Mouse (Mus musculus) right cerebral cortex, postnatal 10 days (tissue): ENCODE data around the gene Vsnl1.
A peak's percentile ranks its signal among the peaks of the same experiment; 100 is the strongest.

Experiments
- DNase-seq, 2 experiments: peaks; one replicate each; pipeline ENCODE4 v3.0.0; 2021; ENCODE audit warnings: low spot score in 2 of 2

Gene Vsnl1

GRCm38 (mm10) chr12:11384754-11385153 is 51.7 kb downstream of the Vsnl1 start:
- DNase-seq = no peak

DNA sequence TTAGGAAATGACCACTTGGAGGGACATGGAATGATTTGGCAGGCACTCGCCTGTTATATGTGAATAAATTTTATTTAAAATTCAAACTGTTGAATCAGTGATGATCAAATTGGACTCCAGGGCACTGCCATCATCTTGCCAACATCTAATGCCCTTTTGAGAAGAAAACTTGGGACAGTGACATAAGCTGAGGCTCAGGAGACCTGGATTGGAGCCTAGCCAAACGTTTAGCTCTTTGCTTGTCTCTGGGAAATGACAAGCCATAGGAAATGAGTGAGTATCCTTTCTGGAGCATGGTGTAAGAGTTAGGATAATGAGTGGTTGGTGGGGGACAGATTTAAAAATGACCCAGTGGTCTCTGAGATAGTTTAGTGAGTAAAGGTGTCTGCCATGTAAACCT is 57.0 kb downstream of the Vsnl1 start:
- DNase-seq = no peak

- peak; percentile 55 to 70 for DNase-seq
These were observed 66.4 kb downstream of the Vsnl1 start for GRCm38 (mm10) chr12:11370056-11370455.

- DNase-seq = no peak
These were observed 69.2 kb downstream of the Vsnl1 start for GRCm38 (mm10) chr12:11367099-11367765.

DNA sequence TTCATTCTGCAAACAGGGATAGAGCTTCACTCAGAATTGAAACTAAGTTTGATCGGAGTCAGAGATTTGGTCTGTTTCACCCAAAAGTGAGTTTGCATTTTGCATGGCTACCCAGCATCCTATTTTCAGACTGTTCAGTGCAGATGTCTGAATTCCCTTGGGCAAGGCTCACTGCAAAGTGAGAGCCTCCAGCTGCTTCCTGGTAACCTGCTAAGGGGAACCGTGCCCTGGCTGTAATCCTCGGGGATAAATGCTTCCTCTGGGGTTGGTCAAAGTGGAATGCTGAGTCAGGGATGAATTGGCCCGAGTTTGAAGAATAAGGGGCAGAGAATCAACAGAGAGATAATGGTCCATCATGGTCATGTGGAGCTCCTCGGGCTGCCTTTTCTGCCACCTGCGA is 71.5 kb downstream of the Vsnl1 start:
- no peak for DNase-seq

GRCm38 (mm10) chr12:11362435-11362834 is 74.0 kb downstream of the Vsnl1 start:
- DNase-seq = no peak

DNA sequence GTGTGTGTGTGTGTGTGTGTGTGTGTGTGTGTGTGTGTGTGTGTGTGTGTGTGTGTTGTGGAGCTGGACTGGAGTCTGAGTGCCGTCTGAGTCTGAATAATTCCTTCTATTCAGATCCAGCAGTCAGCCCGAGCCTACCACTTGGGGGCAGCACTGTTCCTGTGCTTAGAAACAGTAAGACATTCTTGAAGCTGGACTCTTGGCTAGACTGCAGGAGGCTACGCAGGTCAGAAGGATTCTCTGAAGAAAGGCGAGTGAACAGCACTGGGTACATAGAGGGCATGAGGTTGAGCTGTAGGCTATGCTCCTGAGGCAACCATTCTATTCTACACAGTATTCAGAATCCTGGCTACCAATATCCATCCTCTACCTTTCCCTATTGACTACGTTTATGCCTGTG is 85.5 kb downstream of the Vsnl1 start:
- DNase-seq = peak; percentile 85 to 88

DNA sequence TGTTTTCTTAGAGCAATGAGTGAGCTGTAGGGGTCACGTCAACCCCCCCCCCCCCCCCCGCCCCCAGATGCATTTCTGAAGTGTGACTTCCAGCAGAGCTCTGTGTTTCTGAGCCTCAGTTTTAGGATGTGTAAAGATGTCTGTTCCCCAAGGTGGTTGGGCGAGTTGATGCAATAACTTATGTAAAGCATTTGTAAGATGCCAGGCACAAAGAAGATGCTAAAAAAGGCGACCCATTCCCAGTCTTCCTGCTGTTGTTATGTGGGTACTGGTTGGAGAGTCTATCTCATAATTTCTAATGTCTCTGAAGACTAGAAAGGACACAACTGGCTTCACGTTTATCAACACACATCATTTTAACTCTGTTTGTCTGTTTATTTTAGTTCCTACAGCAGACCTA is 86.5 kb downstream of the Vsnl1 start:
- DNase-seq = no peak

GRCm38 (mm10) chr12:11348423-11348822 is 88.0 kb downstream of the Vsnl1 start:
- peak; percentile 67 to 72 for DNase-seq

DNA sequence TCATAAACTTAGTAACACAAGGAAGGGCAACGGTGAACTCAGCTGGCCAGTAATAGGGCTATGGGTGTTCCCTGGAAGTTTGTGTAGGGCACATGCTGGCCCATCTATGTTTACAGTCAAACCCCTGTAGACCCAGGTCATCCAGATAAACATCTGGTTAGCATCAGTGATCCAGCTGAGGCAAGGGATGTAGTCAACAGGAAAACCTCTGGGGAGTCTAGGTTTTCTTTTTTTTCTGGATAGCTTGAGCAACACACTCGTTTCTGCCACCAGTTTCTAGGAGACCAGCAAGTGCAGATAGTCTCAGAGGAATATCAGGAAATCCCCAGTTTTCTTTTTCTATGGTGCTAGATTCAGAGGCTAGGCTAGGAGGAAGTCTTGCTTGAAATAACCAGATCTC is 90.5 kb downstream of the Vsnl1 start:
- DNase-seq = no peak

DNA sequence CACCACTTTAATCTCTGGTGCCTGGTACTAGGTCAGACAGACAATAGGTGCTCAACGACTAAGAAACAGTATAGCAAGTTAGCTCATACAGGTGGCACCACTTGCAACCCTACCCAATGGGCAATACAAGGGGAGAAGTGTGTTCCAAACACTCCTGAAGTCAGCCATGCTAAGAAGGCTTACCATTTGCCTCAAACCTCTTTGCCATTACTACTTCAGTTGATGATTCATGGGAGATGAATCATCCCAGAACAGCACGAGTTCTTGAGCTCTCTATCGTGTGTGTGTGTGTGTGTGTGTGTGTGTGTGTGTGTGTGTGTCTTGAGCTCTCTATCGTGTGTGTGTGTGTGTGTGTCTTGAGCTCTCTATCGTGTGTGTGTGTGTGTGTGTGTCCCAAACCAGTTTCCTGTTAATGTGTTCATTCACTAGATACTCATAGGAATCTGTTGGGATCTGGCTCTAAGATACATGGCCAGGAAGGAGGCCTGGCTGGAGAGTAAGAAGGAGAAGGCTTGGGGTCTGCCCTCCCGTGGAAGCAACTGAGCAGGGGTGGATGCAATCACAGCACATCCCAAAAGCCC is 94.3 kb downstream of the Vsnl1 start:
- DNase-seq = no peak

DNA sequence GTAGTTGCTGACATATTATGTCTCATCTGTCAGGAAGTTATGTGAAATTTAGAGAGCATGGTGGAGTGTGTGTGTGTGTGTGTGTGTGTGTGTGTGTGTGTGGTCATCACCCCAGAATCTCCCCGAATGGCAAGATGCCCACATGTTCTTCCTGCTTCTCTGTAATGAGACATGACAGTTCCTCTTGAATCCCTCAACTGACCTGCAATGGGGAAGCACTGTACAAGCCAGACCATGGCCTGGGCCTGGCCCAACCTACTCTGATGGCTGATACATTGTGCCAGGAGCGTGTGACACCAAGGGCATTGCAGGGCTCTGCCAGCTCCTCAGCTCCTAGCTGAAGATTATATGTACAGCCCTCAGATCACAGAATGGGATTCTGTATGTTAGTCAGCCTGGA is 98.2 kb downstream of the Vsnl1 start:
- DNase-seq = no peak

DNA sequence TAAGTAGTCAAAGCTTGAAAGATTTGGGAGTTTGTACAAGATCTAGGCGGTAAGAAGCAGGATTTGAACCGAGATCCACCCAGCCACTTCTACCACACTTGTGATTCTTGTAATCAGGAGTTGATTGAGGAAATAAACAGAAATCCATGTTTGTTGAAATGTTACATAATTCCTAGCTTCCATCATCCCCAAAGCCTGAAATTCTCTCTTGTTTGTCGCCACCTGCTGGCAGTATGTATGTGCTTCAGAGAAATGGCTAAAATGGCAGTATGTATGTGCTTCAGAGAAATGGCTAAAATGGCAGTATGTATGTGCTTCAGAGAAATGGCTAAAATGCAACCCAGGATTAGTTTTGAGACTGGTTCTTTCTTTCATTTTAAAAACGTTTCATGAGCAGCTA is 99.6 kb downstream of the Vsnl1 start:
- peak in 1 of 2 experiments; percentile 49 for DNase-seq

GRCm38 (mm10) chr12:11326483-11326882 is 109.9 kb downstream of the Vsnl1 start:
- DNase-seq = no peak

- no peak for DNase-seq
These were observed 111.9 kb downstream of the Vsnl1 start for GRCm38 (mm10) chr12:11324480-11324879.

DNA sequence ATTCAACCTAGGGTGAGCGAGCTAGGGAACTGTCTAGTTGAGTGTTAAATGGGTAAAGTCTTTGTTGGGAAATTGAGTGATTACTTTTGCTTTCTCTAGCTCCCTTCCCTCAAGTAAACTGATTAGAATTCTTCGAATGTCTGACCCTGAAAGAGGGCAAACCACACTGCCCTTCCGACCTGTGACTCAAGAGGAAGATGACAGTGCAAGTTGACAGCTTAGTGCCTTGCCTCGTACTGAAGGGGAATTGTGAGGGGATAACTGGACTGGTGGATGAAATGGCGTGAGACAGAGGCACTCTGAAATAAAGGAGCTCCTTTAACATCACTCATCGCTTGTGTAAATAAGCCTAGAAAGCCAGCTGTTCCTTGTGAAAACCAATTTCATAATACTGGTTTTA is 118.7 kb downstream of the Vsnl1 start:
- DNase-seq = no peak

DNA sequence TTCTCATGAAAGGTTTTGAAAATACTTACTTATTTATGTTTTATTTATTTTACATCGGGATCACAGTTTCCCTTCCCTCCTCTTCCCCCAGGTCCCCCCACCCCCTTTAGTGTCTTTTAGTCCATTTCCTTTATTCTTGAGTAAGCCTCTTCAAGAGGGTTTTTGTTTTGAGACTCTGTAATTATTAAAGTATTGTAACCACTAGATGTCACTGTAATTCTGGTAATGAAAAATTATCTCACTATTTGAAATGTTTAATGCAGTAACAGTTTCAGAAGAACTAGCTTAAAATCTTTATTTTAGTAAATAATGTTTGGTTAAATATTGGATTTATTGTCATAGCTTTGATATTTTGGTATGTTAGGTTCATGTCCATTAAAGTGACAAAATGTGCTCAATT is 122.6 kb downstream of the Vsnl1 start:
- DNase-seq = no peak

GRCm38 (mm10) chr12:11311106-11311505 is 125.3 kb downstream of the Vsnl1 start:
- no peak for DNase-seq

GRCm38 (mm10) chr12:11306753-11307645 is 129.4 kb downstream of the Vsnl1 start:
- no peak for DNase-seq

DNA sequence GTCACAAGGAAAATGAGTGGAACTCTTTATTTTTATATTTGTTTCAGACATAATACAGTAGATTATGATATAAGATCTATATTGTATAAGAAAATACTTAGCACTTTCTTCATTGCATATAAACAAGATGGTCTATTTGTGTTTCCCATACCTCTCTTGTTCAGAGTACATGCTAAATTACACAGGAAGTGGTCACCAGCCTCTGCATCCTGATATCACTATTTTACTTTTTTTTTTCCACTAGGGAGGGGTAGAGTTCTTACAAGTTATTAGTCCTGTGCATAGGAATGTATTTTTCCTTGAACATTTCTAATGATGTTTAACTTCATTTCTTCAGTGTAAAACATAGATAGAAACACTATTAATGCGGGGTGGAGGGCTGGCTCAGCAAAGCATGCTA is 135.6 kb downstream of the Vsnl1 start:
- no peak for DNase-seq

DNA sequence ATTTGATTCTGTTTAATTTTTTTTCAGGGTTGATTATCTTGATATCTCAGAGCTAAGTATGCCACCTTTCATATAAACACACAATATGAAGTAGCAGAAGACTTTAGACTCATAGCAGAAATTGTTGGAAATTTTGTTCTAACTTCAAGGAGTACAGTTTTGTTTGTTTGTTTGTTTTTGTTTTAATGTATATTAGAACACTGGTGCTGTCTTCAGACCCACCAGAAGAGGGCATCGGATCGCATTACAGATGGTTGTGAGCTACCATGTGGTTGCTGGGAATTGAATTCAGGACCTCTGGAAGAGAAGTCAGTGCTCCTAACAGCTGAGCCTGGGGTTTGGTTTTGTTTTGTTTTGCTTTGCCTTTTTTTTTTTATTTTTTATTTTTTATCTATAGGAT is 150.0 kb downstream of the Vsnl1 start:
- DNase-seq = no peak

DNA sequence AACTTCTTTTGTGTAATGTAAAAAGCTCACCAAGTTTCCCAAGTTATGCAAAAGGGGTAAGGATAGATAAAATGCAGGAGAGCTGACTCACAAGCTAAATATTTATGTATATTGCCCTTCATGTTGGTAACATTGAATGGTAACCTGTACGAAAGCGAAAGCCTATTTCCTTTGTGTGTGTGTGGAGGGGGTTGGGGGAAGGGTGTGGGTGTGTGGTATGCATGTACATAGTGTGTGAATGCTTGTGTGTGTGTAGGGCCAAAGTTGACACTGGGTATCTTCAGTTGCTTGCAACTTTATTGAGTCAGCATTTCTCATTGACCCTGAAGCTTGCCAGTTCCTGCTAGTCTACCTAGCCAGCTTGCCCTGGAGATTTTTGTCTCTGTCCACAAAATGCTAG is 154.8 kb downstream of the Vsnl1 start:
- no peak for DNase-seq

- DNase-seq = no peak
These were observed 156.5 kb downstream of the Vsnl1 start for GRCm38 (mm10) chr12:11279886-11280285.
